Mouse (Mus musculus): ENCODE results near the gene Polr3h.

DNA sequence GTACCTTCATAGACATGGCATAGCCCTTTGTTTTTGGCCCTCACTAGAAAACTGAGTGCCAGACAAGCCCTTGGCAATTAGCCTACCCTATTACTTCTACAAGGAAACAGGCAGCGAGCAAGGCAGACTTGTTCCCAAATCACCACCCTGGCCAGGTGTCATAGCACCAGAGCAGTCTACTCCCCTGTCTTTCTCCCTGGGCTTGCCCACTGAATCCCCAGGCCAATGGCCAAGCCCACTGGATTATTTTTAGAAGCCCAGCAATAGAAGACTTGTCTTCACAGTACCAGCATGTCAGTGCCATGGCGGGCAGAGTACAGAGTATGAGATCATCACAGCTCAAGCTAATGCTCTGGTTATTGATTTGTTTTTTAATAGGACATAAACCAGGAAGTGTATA is 27.3 kb downstream of the Polr3h start:
- TF ChIP-seq CTCF (IDR thresholded peaks at IDR 0.05; ENCODE audit: borderline replicate concordance, extremely low read depth, insufficient read depth, insufficient read length) (no peak), POLR2A (IDR thresholded peaks at IDR 0.05; ENCODE audit: borderline replicate concordance, extremely low read depth, insufficient read depth, insufficient read length, poor library complexity, severe bottlenecking) (no peak)

Measured in brain, embryonic 14.5 days (tissue).